Mouse (Mus musculus) gastrocnemius, adult 8-10 months (tissue): ENCODE results near the gene Noct. TPM values are rescaled to one million over a fixed set of nuclear protein-coding genes. Genes with fewer than 3 reads are reported as not detected.
"Not testable (repeated sequence)": the region's sequence is repeated elsewhere in the genome, so short reads cannot be mapped to it uniquely, and the experiment has no call there.

Source experiments
- DNase-seq, 2 experiments: peaks; one replicate each; pipeline ENCODE4 v3.0.0; 2022; ENCODE audit warnings: low spot score in 2 of 2
- total RNA-seq, 4 experiments: library from RNA; stranded (reverse); gene quantifications; 2 replicates each; pipeline ENCODE4 v1.2.4; 2022

Noct gene
- total RNA-seq, 4 experiments from 2014 or later: 15.7 to 26.0 (median 19.1) TPM

- DNase-seq: no peak
Observed at GRCm38 (mm10) chr3:51204897-51205296, 19.4 kb upstream of the Noct start.

- no peak for DNase-seq
Observed at GRCm38 (mm10) chr3:51206521-51206920, 17.7 kb upstream of the Noct start.

GRCm38 (mm10) chr3:51208633-51209032 is 15.6 kb upstream of the Noct start:
- no peak for DNase-seq

- DNase-seq: no peak
Observed at GRCm38 (mm10) chr3:51209503-51210314, 14.5 kb upstream of the Noct start.

GRCm38 (mm10) chr3:51210485-51210884 is 13.8 kb upstream of the Noct start:
- no peak for DNase-seq

- DNase-seq: no peak
Observed at GRCm38 (mm10) chr3:51213111-51213510, 11.1 kb upstream of the Noct start.

GRCm38 (mm10) chr3:51215681-51216080 is 8.6 kb upstream of the Noct start:
- DNase-seq: no peak

- not testable (repeated sequence) for DNase-seq
Observed at GRCm38 (mm10) chr3:51216351-51216750, 7.9 kb upstream of the Noct start.

- not testable (repeated sequence) for DNase-seq
Observed at GRCm38 (mm10) chr3:51218385-51218784, 5.9 kb upstream of the Noct start.

GRCm38 (mm10) chr3:51219213-51219612 is 5.0 kb upstream of the Noct start:
- no peak for DNase-seq

- no peak for DNase-seq
Observed at GRCm38 (mm10) chr3:51220846-51221245, 3.4 kb upstream of the Noct start.

- no peak for DNase-seq
Observed at GRCm38 (mm10) chr3:51221847-51222246, 2.4 kb upstream of the Noct start.

GRCm38 (mm10) chr3:51222302-51222701 is 1.9 kb upstream of the Noct start:
- no peak for DNase-seq

GRCm38 (mm10) chr3:51222834-51223460 is 1.3 kb upstream of the Noct start:
- no peak for DNase-seq

- DNase-seq: no peak
Observed at GRCm38 (mm10) chr3:51223556-51223955, 691 bp upstream of the Noct start.

- DNase-seq: no peak
Observed at GRCm38 (mm10) chr3:51225226-51225750, 1.0 kb downstream of the Noct start.

GRCm38 (mm10) chr3:51225979-51226378 is 1.7 kb downstream of the Noct start:
- DNase-seq: no peak

GRCm38 (mm10) chr3:51226601-51227000 is 2.4 kb downstream of the Noct start:
- DNase-seq: no peak

- peak; percentile 45 to 50 for DNase-seq
Observed at GRCm38 (mm10) chr3:51228038-51228820, 4.0 kb downstream of the Noct start.

- DNase-seq: no peak
Observed at GRCm38 (mm10) chr3:51228821-51229205, 4.6 kb downstream of the Noct start.

GRCm38 (mm10) chr3:51229226-51229625 is 5.0 kb downstream of the Noct start:
- DNase-seq: no peak
